Mouse (Mus musculus) CH12.LX (cell line): ENCODE data around the gene Espn. TPM values are rescaled to one million over a fixed set of nuclear protein-coding genes. Genes with fewer than 3 reads are reported as not detected.

Experiments
- DNase-seq: peaks from one replicate; pipeline ENCODE4 v3.0.0-alpha.2; 2013; ENCODE audit errors: extremely low read depth
- H3K27ac ChIP-seq: 2 replicates; pipeline ENCODE4 v1.5.1; 2012; ENCODE audit warnings: low read depth, mild to moderate bottlenecking, control low read depth, moderate library complexity; ENCODE audit not compliant: insufficient read depth
- H3K27me3 ChIP-seq: replicated peaks from 2 replicates; pipeline ENCODE3; 2012; ENCODE audit warnings: inconsistent platforms
- H3K36me3 ChIP-seq, 2 experiments: replicated peaks in 1 of 2; 2 replicates each; pipeline versions ENCODE3 to v1.6.1; 2012; ENCODE audit warnings: inconsistent platforms in 1 of 2, low read length in 1 of 2, mild to moderate bottlenecking in 1 of 2, mixed read lengths in 1 of 2, moderate library complexity in 1 of 2; ENCODE audit not compliant: control insufficient read depth in 1 of 2, insufficient read depth in 1 of 2
- H3K4me1 ChIP-seq, 2 experiments: 2 replicates each; pipeline ENCODE4 v1.6.1; 2012; ENCODE audit warnings: inconsistent platforms in 1 of 2, moderate library complexity in 1 of 2; ENCODE audit not compliant: insufficient read depth in 2 of 2, control insufficient read depth in 1 of 2
- H3K4me2 ChIP-seq: 2 replicates; pipeline ENCODE4 v1.6.1; 2012; ENCODE audit warnings: low read depth, mild to moderate bottlenecking, control low read depth; ENCODE audit not compliant: poor library complexity, insufficient read depth, severe bottlenecking
- H3K4me3 ChIP-seq, 3 experiments: fragments of 150-350 bp in 1 of 3; sonication (generic) in 1 of 3; replicated peaks in 1 of 3; 2 replicates each; pipeline versions ENCODE3 to v1.5.1; 2011 to 2012; ENCODE audit warnings: low read depth in 2 of 3, low read length in 2 of 3, mild to moderate bottlenecking in 2 of 3, moderate library complexity in 2 of 3, control low read depth in 1 of 3, improper control_type of control experiment in 1 of 3, inconsistent platforms in 1 of 3, mixed read lengths in 1 of 3; ENCODE audit not compliant: poor library complexity in 1 of 3
- H3K79me2 ChIP-seq: replicated peaks from 2 replicates; pipeline ENCODE4 v1.6.1; 2012; ENCODE audit warnings: mild to moderate bottlenecking, moderate library complexity; ENCODE audit not compliant: control insufficient read depth, poor library complexity, insufficient read depth, severe bottlenecking; ENCODE audit errors: extremely low read depth
- H3K9ac ChIP-seq: 2 replicates; pipeline ENCODE4 v1.6.1; 2012; ENCODE audit warnings: low read depth, mild to moderate bottlenecking, control low read depth, moderate library complexity; ENCODE audit not compliant: insufficient read depth
- H3K9me3 ChIP-seq: replicated peaks from 2 replicates; pipeline ENCODE3; 2012; ENCODE audit warnings: low read length, inconsistent platforms, mixed read lengths
- BHLHE40 ChIP-seq: IDR thresholded peaks from 2 replicates; pipeline ENCODE4 v1.6.1; 2011; ENCODE audit warnings: mild to moderate bottlenecking, low read depth, low read length, improper control_type of control experiment
- CHD1 ChIP-seq: IDR thresholded peaks from 2 replicates; pipeline ENCODE4 v1.6.1; 2012; ENCODE audit warnings: low read depth, low read length, improper control_type of control experiment, inconsistent platforms
- E2F4 ChIP-seq: IDR thresholded peaks from 2 replicates; pipeline ENCODE4 v1.6.1; 2011; ENCODE audit warnings: low read depth, low read length, improper control_type of control experiment; ENCODE audit not compliant: insufficient replicate concordance
- EP300 ChIP-seq: IDR thresholded peaks from 2 replicates; pipeline ENCODE4 v1.6.1; 2011; ENCODE audit warnings: low read length, improper control_type of control experiment
- ETS1 ChIP-seq: conservative IDR thresholded peaks from 2 replicates; pipeline ENCODE4 v1.6.1; 2012; ENCODE audit warnings: low read depth, mild to moderate bottlenecking, inconsistent platforms, low read length, improper control_type of control experiment, moderate library complexity
- GABPA ChIP-seq: IDR thresholded peaks from 2 replicates; pipeline ENCODE4 v1.6.1; 2012; ENCODE audit warnings: low read depth, low read length, improper control_type of control experiment, inconsistent platforms; ENCODE audit not compliant: insufficient replicate concordance
- HCFC1 ChIP-seq: IDR thresholded peaks from 2 replicates; pipeline ENCODE4 v1.6.1; 2012; ENCODE audit warnings: low read depth, mild to moderate bottlenecking, inconsistent platforms, low read length, improper control_type of control experiment
- IRF4 ChIP-seq: IDR thresholded peaks from 2 replicates; pipeline ENCODE4 v1.6.1; 2014; ENCODE audit warnings: low read depth, mild to moderate bottlenecking, inconsistent platforms, low read length, improper control_type of control experiment
- JUN ChIP-seq: IDR thresholded peaks from 2 replicates; pipeline ENCODE4 v1.6.1; 2011; ENCODE audit warnings: low read depth, mild to moderate bottlenecking, low read length, improper control_type of control experiment, moderate library complexity; ENCODE audit not compliant: insufficient read depth
- JUND ChIP-seq: conservative IDR thresholded peaks from 2 replicates; pipeline ENCODE4 v1.6.1; 2011; ENCODE audit warnings: low read depth, low read length, improper control_type of control experiment
- KAT2A ChIP-seq: IDR thresholded peaks from 2 replicates; pipeline ENCODE4 v1.6.1; 2012; ENCODE audit warnings: low read length, improper control_type of control experiment, inconsistent platforms; ENCODE audit not compliant: insufficient replicate concordance
- MAFK ChIP-seq: IDR thresholded peaks from 2 replicates; pipeline ENCODE4 v1.6.1; 2011; ENCODE audit warnings: low read length, improper control_type of control experiment; ENCODE audit not compliant: insufficient replicate concordance
- MAX ChIP-seq: IDR thresholded peaks from 2 replicates; pipeline ENCODE4 v1.6.1; 2011; ENCODE audit warnings: low read length, improper control_type of control experiment
- MXI1 ChIP-seq: IDR thresholded peaks from 2 replicates; pipeline ENCODE4 v1.6.1; 2011; ENCODE audit warnings: mild to moderate bottlenecking, low read depth, low read length, improper control_type of control experiment
- NRF1 ChIP-seq: IDR thresholded peaks from 2 replicates; pipeline ENCODE4 v1.6.1; 2014; ENCODE audit warnings: low read depth, mild to moderate bottlenecking, inconsistent platforms, low read length, improper control_type of control experiment, moderate library complexity
- PAX5 ChIP-seq: IDR thresholded peaks from 2 replicates; pipeline ENCODE4 v1.6.1; 2012; ENCODE audit warnings: low read length, inconsistent platforms, mixed read lengths
- RAD21 ChIP-seq: IDR thresholded peaks from 2 replicates; pipeline ENCODE4 v1.6.1; 2011; ENCODE audit warnings: low read depth, mild to moderate bottlenecking, low read length, improper control_type of control experiment, moderate library complexity
- TBP ChIP-seq: conservative IDR thresholded peaks from 2 replicates; pipeline ENCODE4 v1.6.1; 2011; ENCODE audit warnings: low read depth, low read length, improper control_type of control experiment
- TCF12 ChIP-seq: IDR thresholded peaks from 2 replicates; pipeline ENCODE4 v1.6.1; 2014; ENCODE audit warnings: low read depth, mild to moderate bottlenecking, inconsistent platforms, low read length, improper control_type of control experiment
- UBTF ChIP-seq: IDR thresholded peaks from 2 replicates; pipeline ENCODE4 v1.6.1; 2012; ENCODE audit warnings: low read depth, mild to moderate bottlenecking, inconsistent platforms, low read length, improper control_type of control experiment, moderate library complexity
- ZC3H11A ChIP-seq: IDR thresholded peaks from 2 replicates; pipeline ENCODE4 v1.6.1; 2012; ENCODE audit warnings: low read depth, mild to moderate bottlenecking, inconsistent platforms, low read length, improper control_type of control experiment
- ZKSCAN1 ChIP-seq: IDR thresholded peaks from 2 replicates; pipeline ENCODE4 v1.6.1; 2012; ENCODE audit warnings: low read depth, inconsistent platforms, low read length, improper control_type of control experiment, borderline replicate concordance
- ZMIZ1 ChIP-seq: IDR thresholded peaks from 2 replicates; pipeline ENCODE4 v1.6.1; 2012; ENCODE audit warnings: low read depth, mild to moderate bottlenecking, inconsistent platforms, low read length, improper control_type of control experiment
- dilution Hi-C: fragments of 300-500 bp; cut with MboI; formaldehyde crosslinking; loops from 2 replicates; pipeline ENCODE4 v1.14.3; 2020; ENCODE audit warnings: low sequenced_read_pairs; ENCODE audit not compliant: extremely low pct_unique_long_range_greater_than_20kb, extremely low pct_ligation_motif_present
- in situ Hi-C: fragments of 300-500 bp; cut with MboI; formaldehyde crosslinking; loops from 3 replicates; pipeline ENCODE4 v1.14.3; 2019; ENCODE audit warnings: low sequenced_read_pairs, low pct_ligation_motif_present, low pct_unique_long_range_greater_than_20kb, mixed read lengths
- polyA plus RNA-seq: library from polyadenylated mRNA; unstranded; fragments of >175 nt; gene quantifications from 2 replicates; pipeline ENCODE4 v1.2.1, GENCODE M21; 2012; ENCODE audit warnings: low read depth; ENCODE audit not compliant: insufficient read length
- total RNA-seq, 2 experiments: library from RNA; depleted of rRNA; stranded (reverse); fragments of 300-350 nt in 1 of 2; fragments of >200 nt in 1 of 2; gene quantifications; 2 replicates each; pipeline ENCODE4 v1.2.3; 2012 to 2014

Gene Espn
- total and polyA plus RNA-seq, 3 experiments: 0.25 TPM; not detected in 2

DNA sequence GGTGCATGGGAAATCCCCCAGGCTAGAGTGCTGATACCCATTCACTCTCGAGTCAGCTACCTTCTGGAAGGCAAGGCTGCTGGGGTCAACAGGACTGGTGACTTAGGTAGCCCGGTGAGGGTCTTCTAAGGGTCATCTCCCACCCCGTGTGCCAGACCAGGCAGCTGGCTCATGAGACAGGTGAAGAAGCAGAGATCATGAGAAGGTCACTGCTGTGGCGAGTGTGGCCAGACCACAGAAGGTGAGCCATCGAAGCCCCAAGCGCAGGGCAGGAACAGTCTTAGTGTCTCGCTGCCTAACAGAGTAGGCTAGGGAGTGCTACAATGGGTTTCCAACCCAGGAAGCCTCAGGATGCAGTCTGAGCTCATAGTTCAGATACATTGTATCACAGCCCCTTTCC, 67.6 kb downstream of the Espn start:
- Histone ChIP-seq H3K9me3 (peaks cover 6% of the 10 kb centered on the region), H3K79me2 (no peaks in the 10 kb centered on the region), H3K4me3 (no peak overlapping the region), H3K9ac (no peak overlapping the region), H3K4me2 (no peak overlapping the region), H3K36me3 (no peaks in the 10 kb centered on the region), H3K27ac (no peak overlapping the region), H3K4me1 (peaks cover 9 to 10% of the 10 kb centered on the region in 2 experiments; a peak in 2 of 4 replicates), H3K27me3 (peaks cover 70% of the 10 kb centered on the region)
- no peak for TF ChIP-seq MAFK
- TF ChIP-seq ZKSCAN1: no peak
- no peak for TF ChIP-seq HCFC1
- TF ChIP-seq ZMIZ1: no peak
- TF ChIP-seq TCF12: no peak
- TF ChIP-seq ZC3H11A: no peak
- TF ChIP-seq MAX: no peak
- no peak for TF ChIP-seq MXI1
- TF ChIP-seq ETS1: no peak
- no peak for TF ChIP-seq KAT2A
- TF ChIP-seq JUND: no peak
- no peak for TF ChIP-seq NRF1
- no peak for TF ChIP-seq BHLHE40
- TF ChIP-seq JUN: no peak
- no peak for TF ChIP-seq UBTF
- no peak for TF ChIP-seq EP300
- no peak for TF ChIP-seq CHD1
- in situ Hi-C loops: no loop called here
- DNase-seq: no peak
- dilution Hi-C loops: no loop called here

DNA sequence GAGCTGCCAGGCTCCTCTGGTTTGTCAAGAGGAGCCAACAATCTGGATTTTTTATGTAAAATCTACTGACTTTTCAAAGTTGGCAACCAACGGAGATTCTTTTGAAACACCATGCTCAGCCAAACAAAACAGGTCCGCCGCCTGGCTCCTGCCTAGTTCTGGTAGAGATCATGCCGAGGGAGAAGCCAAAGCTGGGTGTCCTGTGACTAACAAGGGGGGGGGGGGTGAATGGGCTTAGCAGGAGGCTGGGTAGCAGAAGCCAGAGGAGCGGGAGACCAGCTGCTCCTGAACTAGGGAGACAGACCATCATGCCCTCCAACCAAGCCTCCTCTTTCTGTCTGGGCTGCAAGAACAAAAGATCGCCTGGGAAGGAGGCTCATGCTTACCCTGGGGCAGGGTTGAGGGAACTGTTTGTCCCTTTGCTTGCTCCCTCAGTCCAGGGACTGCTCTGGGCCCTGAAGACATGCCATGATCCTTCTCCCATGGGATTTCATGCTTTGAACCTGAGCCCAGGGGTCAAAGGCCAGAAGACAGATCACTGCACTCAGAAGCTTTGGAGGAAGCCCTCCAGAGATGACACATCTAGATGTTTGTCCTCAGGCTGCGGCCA, 68.5 kb downstream of the Espn start:
- in situ Hi-C loops (no loop called here), dilution Hi-C loops (no loop called here)
- Histone ChIP-seq H3K4me1 (peaks cover 9 to 10% of the 10 kb centered on the region in 2 experiments; a peak in 2 of 4 replicates), H3K9me3 (peaks cover 6% of the 10 kb centered on the region), H3K79me2 (no peaks in the 10 kb centered on the region), H3K4me2 (no peak overlapping the region)
- no peak for DNase-seq
- no peak for TF ChIP-seq ZC3H11A
- TF ChIP-seq E2F4: no peak
- no peak for TF ChIP-seq TBP
- no peak for TF ChIP-seq JUN
- no peak for TF ChIP-seq EP300
- TF ChIP-seq TCF12: no peak
- TF ChIP-seq IRF4: no peak
- TF ChIP-seq GABPA: no peak
- no peak for TF ChIP-seq PAX5
- TF ChIP-seq RAD21: no peak
- TF ChIP-seq JUND: no peak
- TF ChIP-seq, all 38 proteins: peak for 0
- no peak overlapping the region for H3K4me3 ChIP-seq
- no peak overlapping the region for H3K27ac ChIP-seq
- H3K27me3 ChIP-seq: peaks cover 61% of the 10 kb centered on the region
- H3K9ac ChIP-seq: no peak overlapping the region
- no peaks in the 10 kb centered on the region for H3K36me3 ChIP-seq
